Mouse (Mus musculus) frontal cortex, postnatal 14 days (tissue): Measurements from ENCODE around the gene 1700067K01Rik.

ENCODE experiments used
- DNase-seq, 2 experiments: peaks; one replicate each; pipeline ENCODE4 v3.0.0; 2022; ENCODE audit warnings: low spot score in 2 of 2

Gene 1700067K01Rik

GRCm38 (mm10) chr8:84011705-84012498, 10.6 kb downstream of the 1700067K01Rik start, which contains the start of gene 2210011C24Rik:
TSS of gene 2210011C24Rik (minus strand) at chr8:84012171.
- DNase-seq, result no peak

GRCm38 (mm10) chr8:84012499-84013165, 11.3 kb downstream of the 1700067K01Rik start:
- no peak for DNase-seq

- DNase-seq, result no peak
Observed at GRCm38 (mm10) chr8:84015833-84016232, 14.5 kb downstream of the 1700067K01Rik start.

GRCm38 (mm10) chr8:84019738-84020137, 18.4 kb downstream of the 1700067K01Rik start:
- DNase-seq, result no peak

- no peak for DNase-seq
Observed at GRCm38 (mm10) chr8:84021096-84021495, 19.8 kb downstream of the 1700067K01Rik start, which contains the start of gene Palm3. TSS of gene Palm3 (plus strand) at chr8:84021471.

- DNase-seq, result no peak
Observed at GRCm38 (mm10) chr8:84021569-84021968, 20.3 kb downstream of the 1700067K01Rik start.

GRCm38 (mm10) chr8:84023085-84023484, 21.8 kb downstream of the 1700067K01Rik start:
- DNase-seq, result no peak

GRCm38 (mm10) chr8:84023631-84024030, 22.3 kb downstream of the 1700067K01Rik start:
- DNase-seq, result no peak

DNA sequence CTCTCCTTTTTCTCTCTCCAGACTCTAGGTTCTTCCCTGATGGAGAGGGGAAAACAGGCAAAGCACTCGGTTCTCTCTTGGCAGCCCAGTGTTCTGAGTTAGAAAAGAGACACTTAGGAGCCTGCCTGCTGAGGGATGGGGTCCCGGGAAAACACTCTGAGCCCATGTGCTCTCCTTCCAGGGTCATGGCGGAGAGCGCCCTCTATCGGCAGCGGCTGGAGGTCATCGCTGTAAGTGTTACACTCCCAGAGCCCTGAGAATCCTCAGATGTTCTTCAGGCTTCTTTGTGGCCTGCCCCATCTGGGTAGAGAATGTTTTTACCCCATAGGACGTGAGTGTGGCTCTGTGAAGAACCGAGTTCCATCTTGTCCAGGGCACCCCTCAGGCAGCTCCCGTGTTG, 22.9 kb downstream of the 1700067K01Rik start:
- no peak for DNase-seq

GRCm38 (mm10) chr8:84025863-84026262, 24.6 kb downstream of the 1700067K01Rik start:
- DNase-seq, result no peak

GRCm38 (mm10) chr8:84027449-84027848, 26.1 kb downstream of the 1700067K01Rik start:
- DNase-seq, result no peak

DNA sequence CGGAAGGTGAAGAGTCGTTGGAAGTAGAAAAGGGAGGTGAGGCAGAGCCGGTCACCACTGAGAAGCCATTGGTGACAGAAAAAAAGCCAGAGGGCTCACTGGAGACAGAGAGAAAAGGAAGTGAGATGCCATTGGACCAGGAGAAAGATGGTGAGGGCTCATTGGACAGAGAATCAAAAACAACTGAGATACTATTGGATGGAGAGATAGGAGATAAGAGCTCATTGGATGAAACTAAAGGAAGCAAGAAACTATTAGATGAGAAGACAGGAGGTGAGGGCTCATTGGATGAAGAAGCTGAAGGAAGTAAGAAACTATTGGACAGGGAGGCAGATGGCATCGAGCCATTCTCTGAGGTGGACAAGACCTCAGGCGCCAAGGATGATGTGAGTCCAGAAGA, 28.0 kb downstream of the 1700067K01Rik start:
- no peak for DNase-seq

GRCm38 (mm10) chr8:84032777-84033176, 31.5 kb downstream of the 1700067K01Rik start:
- no peak for DNase-seq

DNA sequence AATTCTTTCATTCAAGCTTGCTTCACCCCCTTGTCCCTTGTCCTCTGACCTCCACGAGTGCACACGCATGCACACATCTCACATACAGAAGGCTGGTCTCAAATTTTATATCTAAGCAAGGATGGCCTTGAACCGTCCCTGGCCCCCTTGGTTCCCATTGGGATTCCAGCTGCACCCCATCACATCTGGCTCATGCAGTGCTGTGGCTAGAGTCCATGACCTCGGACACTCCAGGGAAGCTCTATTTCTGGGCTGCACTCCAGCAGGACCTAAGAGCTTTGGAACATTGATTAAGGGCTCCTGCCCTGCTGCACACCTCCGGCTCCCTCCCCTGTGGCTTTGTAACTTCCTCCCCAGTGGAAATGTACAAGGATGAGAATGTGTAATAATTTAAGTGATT, 36.7 kb downstream of the 1700067K01Rik start:
- DNase-seq, result no peak

DNA sequence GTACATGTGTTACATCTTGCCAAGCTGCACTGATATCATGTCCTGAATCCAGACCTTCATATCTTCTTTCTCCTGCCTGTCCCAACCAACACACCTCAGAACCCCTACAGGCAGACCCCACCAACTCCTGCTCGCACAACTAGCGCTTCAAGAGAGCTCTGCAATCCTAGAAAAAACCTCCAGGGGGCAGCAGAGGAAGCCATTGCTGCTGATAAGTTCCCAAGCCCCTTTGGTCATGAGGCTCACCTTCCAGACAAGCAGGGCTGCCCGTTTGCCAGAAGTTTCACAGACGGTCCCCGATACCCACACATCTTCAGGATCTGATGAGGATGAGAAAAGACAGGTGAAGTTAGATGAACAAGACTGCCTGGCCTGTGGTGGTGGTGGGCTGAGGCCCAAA, 37.7 kb downstream of the 1700067K01Rik start:
- DNase-seq, result peak; percentile 40 to 71

- peak in 1 of 2 experiments; percentile 37 for DNase-seq
Observed at GRCm38 (mm10) chr8:84042066-84042947, 41.0 kb downstream of the 1700067K01Rik start, which contains the start of gene Il27ra. TSS of gene Il27ra (minus strand) at chr8:84042589.

GRCm38 (mm10) chr8:84042948-84043342, 41.6 kb downstream of the 1700067K01Rik start:
- DNase-seq, result no peak

DNA sequence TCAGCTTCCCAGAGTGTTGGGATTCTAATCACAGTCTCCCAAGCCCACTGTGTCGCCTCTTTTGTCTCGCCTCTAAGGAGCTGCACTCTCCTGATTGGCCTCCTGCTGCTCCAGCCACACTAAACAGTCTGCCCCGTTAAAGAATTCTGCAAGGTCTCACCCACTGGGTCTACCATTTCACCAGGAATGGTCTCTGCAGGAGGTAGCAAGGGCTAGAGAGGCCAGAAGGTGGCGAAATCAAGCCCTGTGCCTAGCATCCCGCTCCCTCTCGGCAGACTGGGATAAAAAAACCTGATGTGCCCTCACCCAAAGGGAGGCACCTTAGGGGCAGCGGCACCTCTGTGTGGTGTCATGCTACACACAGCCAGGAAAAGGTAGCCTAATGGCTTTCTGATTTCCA, 42.8 kb downstream of the 1700067K01Rik start:
- no peak for DNase-seq

GRCm38 (mm10) chr8:84044900-84045299, 43.6 kb downstream of the 1700067K01Rik start, which contains the start of gene Rln3:
TSS of gene Rln3 (minus strand) at chr8:84045000.
- no peak for DNase-seq

- no peak for DNase-seq
Observed at GRCm38 (mm10) chr8:84046505-84046904, 45.2 kb downstream of the 1700067K01Rik start.

GRCm38 (mm10) chr8:84048171-84048570, 46.9 kb downstream of the 1700067K01Rik start:
- DNase-seq, result no peak

GRCm38 (mm10) chr8:84052746-84053145, 51.4 kb downstream of the 1700067K01Rik start:
- no peak for DNase-seq
